Mouse (Mus musculus) retina, postnatal 1 day (tissue): ENCODE results near the gene Ankrd66.
"Not testable (repeated sequence)": the region's sequence is repeated elsewhere in the genome, so short reads cannot be mapped to it uniquely, and the experiment has no call there.

Experiments used
- DNase-seq: peaks from one replicate; pipeline ENCODE4 v3.0.0-alpha.2; 2012

Gene Ankrd66

DNA sequence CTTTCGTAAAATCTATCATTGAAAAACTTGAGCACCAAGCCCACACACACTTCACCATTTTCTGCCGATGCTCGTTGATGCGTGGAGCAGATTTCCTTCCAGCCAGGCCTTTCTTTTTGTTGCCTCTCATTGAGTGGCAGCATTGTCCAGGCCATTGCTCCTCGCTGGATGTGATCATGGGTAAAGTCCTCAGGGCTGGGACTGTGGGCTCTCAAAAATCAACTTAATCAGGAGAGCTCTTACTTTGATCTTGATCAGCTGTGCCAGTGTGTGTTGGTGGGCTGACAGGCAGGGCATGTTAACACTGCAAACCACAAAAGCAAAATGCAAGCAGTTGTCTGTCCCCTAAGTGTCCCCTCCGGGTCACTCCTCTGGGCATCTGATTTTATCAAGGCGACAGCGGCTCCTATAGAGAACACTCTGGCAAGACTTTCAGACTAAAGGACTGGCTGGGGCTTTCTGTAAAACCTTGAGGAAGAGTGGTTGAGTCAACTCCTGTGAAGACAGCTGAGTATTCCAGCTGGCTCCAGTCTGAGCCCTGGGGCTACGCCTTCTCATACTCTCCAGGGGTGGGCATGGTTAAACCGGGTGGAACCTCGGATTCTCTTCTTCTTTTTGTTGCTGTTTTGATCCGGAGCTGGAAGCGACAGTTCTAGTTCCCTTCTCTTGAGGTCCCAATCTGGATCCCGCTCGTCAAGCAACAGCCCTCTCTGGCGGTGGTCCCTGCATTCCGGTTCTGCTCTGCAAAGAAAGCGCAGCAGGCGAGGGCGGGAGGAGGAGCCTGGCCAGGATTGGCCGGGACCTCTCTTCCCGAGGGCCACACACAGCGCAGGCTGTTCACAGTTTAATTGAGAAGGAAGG lies 8.8 kb downstream of the Ankrd66 start:
- peak; percentile 88 for DNase-seq

DNA sequence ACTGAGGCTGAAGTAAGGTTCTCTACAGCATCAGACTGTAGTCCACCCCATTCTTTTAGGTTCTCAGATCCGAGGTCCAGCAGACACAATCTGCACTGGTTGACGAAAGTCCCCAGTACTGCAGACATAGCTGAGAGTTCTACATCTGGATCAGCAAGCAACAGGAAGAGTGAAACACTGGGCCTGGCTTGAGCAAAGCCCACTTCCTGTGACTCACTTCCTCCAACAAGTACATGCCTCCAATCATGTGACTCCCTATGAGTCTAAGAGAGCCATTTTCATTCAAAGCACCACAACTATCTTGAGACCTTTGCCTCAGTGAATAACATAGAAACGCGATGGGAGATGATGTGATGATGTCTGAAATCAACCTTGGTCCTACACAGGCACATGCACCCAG lies 12.2 kb downstream of the Ankrd66 start:
- no peak for DNase-seq

DNA sequence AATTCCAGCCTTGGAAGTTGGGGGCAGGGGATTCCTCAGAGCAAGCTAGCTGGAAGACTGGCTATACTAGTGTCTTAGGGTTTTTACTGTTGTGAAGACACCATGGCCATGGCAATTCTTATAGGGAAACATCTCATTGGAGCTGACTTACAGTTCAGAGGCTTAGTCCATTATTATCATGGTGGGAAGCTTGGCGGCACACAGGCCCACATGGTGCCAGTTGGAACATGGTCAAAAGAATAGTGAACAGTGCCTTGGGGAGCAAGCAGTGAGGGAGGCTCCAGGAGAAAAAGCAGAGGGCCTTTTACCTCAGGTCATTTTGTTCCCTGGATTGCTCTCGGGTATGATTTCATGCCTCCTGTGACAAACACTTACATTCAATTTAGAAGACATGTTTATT lies 12.9 kb downstream of the Ankrd66 start:
- no peak for DNase-seq

DNA sequence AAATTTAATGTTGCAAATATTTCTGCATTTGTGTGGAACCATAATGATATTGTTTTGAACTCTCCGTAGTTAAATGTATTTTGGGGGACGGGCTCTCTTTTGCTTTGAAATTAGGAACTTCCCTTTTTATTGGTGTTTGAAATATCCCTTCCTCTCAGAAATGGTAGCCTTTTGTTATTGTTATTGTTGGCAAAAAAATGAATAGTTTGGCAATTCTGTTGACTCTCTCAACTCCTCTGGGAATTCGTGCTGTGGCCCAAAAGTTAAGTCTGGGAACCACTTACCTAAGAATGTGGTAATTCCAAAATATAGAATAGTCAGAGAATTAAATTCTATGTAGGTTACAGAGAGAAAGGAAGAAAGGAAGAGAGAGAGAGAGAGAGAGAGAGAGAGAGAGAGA lies 23.3 kb downstream of the Ankrd66 start:
- no peak for DNase-seq

DNA sequence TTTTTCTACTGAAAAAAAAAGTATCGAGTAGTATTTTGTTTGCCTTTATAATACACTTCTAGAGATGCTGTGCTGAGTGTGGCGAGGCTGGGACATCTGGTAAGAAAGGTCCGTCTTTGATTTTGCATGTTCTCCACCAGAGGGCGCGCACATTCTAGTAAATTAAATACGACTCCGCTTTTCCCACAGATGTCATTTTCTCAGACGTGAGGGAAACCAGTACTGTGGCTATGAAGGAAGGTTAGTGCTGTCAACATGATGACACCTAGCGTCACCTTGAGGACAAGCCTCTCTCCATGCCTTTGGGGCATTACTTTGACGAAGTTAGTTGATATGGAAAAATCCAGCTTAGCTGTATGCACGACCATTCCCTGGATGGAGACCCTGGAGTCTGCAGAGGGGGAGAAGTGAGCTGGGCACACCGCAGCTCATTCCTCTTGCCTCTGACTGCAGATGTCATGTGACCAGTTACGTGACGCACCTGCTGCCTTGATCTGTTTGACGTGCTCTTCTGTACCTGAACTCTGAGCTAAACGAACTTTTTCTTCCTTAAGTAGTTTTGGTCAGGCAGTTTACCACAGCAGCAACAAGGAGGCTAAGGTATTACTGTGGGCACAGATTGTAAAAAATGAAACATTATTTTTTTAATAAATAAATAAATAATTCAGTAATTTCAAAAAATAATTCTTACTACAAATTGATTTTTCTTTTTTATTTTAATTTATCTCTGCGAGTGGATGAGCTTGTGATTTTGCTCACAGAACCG lies 24.6 kb downstream of the Ankrd66 start:
- peak; percentile 88 for DNase-seq

DNA sequence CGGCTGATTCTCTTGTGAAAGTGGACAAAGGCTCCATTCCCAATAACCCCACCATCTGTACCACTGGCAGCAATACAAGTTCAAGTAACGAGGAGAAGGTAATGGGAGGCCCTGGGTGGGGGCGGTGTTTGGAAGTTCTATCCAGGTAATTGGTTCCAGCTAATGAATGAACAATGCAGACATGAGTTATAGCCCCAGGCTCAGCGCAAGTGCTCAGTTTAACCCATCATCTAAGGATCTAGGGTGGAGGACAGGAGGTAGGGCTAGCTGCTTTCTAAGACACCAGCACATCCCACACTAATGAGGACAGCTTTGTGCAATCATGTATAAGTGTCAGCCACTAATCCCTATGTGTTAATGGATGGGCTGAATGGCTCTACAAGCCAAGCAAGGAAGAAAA lies 32.7 kb downstream of the Ankrd66 start:
- peak; percentile 38 for DNase-seq

DNA sequence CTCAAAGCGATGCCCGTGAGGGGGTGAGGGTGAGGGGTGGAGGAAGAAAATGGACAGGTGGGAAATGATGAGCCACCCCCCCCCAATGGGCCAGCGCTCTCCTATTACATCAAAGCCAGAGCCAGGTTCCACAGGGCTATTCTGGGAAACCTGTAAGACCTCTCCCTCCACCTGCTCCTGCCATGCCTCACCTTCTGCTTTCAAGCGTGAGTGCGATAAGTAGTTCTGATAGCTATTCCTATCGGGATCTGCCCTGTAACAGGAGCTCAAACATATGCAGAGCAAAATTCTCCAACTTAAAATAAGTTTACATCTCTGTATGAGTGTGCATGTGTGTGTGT lies 38.9 kb downstream of the Ankrd66 start:
- no peak for DNase-seq

DNA sequence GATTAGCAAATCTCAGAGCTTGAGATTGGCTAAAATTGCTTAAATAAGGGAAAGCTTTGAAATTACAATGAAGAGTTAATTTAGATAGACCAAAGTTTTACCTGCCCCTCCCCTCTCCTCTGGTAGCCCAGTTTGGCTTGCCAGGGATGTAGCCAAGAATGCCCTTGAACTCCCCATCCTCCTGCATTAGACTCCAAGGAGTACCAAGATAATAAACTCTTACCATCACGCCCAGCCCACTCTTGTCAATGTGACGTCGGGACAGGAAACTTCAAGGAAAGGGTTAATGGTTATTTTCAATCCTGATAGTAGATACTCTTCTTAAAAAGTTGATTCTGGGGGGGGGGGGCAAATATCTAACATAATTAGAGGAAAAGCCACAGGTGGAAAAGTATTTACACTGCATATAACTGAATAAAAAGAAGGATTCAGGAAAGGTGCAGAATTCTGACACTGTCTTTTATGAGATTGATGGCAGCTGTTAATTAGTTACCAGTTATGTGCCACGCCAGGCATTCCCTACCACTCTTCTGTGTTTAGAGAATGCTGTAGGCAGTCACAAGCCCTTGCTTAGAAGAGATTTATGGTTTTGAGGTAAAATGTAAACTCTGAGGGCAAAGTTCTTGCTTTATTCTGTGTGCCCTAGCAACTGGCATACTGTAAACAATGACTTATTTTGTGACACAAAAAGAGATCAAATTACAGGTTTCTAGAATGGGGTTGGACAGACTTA lies 39.4 kb downstream of the Ankrd66 start:
- no peak for DNase-seq

DNA sequence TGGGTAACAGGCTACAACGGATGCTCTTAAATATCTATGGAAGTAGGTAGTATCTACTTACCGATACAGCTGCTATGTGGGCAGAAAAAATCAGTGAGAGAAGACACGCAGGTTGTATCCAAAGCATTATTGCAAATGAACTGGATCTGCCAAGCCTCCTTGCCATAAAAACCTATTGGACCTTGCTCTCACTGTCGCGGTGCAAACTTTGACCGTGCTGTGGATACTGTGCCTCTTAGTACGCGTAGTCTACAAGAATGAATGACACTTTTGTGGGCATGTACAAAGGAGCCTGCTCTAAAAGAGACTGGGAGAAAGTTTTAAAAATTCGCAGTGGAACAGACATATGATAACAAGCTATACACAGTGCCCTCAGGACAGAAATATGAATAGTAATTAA lies 40.8 kb downstream of the Ankrd66 start, which contains the start of gene Mep1a:
TSS of gene Mep1a (minus strand) at position 221 of the 400 bp plus-strand sequence.
- DNase-seq: no peak

DNA sequence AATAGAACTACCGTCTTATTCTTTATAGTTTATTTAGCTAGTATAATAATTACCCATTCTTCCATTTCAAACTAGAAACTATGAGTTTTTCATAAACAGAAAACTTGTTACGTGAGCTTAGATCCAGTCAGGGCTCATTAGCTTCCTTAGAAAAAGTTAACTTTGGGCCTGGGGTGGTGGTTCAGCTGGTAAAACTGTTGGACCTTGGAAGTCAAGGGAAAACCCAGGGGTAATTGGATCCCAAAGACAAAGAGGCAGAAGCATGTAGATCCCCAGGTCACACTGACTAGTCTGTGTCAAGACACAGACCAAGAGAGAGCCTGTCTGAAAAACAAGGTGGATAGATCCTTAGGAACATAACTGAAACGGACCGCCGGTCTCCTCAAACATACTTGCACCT lies 41.8 kb downstream of the Ankrd66 start:
- no peak for DNase-seq

DNA sequence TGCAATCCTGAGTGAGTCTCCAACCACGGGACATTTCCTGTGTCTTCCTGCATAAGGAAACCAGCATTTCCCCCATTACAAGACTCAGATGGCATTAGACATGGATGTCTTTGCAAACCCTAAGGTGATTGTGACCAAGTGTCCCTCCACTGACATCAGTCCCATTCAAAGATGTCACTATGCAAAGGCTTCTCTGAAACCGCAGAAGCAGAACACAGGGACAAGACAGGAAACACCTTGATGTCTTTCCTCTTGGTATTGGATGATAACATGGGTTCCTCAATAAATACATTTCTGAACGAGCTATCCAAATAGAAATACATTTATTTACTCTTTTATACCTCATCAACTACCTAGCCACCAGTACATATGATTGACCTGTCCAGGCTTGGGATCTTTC lies 42.2 kb downstream of the Ankrd66 start:
- DNase-seq: no peak

DNA sequence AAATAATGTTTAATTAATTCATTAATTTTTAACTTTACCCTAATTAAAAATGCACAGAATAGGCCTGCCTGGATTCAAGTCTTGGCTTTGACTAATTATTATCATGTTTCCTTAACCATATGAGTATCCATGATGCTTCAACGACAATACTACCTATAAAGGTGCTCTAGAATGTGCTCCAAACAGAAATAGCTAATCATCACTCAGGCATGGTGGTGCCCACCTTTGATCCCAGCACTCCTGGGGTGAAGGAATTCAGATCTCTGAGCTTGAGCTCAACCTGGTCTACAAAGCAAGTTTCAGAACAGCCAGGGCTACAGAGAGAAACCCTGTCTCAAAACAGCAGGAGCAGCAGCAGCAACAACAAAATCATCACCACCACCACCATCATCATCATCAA lies 42.9 kb downstream of the Ankrd66 start:
- DNase-seq: no peak

DNA sequence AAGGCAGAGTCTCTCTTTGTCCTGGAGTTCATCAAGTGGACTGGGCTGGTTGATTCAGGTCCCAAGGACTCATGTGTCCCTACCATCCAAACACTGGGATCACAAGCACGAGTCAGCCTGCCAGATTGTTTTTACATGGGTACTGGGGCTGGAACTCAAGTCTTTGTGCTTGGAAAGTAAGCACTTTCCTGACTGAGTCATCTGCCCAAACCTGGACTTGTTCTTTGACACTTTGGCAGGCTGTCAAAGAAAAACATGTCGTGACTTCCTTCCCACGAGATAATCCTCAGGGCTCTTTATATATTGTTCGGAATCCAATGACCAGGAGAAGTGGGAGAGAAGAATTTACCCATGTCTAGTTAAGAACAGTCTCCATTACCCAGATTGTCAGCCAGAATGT lies 45.9 kb downstream of the Ankrd66 start:
- no peak for DNase-seq

DNA sequence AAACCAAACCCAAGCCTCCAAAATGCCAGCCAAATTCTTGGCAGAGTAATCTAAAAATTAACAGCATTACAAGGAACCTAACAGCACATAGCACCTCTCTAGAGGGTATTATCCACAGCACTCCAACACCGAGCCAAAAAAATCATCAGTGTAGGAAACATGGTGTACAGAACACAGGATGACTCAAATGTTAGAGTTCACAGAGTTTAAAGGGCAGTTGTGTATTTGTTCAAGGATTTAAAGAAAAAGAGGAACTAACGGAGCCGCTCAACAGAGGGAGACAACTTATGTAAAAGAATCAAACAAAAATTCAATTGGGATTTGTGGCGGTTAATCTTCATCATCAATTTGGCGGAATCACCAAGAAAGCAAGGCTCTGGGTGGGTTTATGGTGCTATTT lies 47.9 kb downstream of the Ankrd66 start:
- DNase-seq: no peak

DNA sequence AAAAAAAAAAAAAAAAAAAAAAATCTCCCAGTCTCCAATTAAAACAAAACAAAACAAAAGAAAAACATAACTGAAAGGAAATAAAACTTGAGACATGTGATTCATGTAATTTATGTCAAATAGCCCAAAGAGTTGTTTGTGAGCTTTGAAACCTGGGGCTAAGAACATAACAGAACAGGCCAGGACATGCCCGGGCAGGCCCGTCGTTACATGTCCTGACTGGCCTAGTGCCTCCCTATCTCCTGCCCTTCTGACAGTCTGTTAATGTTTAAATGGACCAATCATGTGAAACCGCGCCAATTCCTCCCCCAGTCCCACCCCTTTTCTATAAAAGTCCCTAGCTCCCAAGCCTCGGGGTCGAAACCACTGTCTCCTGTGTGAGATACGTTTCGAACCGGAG lies 53.1 kb downstream of the Ankrd66 start:
- not testable (repeated sequence) for DNase-seq

DNA sequence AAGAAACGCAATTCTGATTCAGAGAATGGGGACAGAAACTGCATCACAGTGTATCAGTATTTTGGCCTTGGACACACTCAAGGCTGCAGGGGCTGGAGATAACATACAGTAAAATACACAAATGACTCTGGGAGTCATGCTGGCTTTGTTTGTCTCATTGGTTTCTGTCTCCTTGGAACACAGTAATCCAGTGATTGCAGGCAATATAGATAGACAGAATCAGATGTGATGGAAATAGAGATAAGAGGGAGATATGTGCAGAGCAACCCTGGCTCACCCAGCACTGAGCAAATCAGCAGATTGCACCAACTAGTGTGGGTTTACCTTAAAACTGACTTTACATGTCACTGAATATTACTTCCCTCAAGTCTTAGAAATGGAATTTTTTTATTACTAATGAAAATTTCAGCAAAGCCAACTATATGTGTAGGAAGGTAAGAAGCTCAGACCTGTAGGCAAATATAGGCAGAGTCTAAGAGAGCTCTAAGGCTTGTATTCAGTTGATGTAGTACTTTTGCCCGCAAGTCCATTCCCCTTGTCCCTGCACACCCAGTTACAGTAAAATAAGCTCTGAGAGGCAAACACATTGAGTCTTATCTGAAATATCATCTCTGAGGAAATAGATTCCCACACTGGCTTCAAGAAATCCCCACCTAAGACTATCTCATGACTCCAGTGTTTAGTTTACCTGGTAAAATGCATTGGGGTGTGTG lies 54.8 kb downstream of the Ankrd66 start:
- DNase-seq: no peak

DNA sequence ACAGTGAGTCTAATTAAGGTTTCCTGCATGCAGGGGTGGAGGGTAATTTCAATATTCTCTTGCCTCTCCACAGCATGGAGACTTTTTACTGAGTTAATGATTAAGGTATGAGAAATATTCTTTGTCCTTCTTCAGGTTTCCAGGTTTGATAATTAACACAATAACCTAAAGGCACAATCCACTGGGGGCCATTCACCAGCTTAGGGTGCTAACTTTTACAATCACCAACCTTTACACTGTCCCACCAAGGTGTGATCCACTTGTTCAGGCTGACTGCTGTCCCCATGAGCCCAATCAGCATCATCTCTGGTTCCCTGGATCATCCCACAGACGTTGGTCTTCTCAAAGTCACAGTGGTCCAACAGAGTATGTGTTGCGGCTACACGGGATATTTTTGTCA lies 57.5 kb downstream of the Ankrd66 start:
- no peak for DNase-seq
